Mouse (Mus musculus): ENCODE measurements around the gene Gng7. TPM values are rescaled to one million over a fixed set of nuclear protein-coding genes. Genes with fewer than 3 reads are reported as not detected.
"Not testable (repeated sequence)": the region's sequence is repeated elsewhere in the genome, so short reads cannot be mapped to it uniquely, and the experiment has no call there.

Gng7 gene
- total RNA-seq, 2 experiments from 2014 or later = 5.4 to 6.4 TPM

DNA sequence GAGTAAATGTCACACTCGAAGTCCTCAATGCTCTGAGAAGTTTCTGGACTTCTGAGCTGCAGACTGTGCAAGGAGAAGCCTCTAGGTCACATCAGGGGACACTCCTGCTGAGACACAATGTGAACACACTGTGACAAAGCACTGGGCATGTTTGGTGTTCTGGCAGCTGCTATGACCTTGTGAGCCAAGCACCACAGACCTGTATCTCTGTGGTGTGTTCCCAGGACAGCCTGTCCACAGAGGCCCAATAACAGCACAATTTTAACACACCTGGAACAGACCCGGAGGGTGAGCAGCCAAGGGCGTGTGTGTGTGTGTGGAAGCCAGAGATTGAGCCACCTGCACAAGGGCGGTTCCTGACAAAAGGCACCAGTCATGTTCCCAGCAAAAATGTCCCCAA lies 20.1 kb downstream of the Gng7 start:
- no peak for DNase-seq

GRCm38 (mm10) chr10:80993276-80993675 lies 21.5 kb downstream of the Gng7 start:
- DNase-seq = no peak

DNA sequence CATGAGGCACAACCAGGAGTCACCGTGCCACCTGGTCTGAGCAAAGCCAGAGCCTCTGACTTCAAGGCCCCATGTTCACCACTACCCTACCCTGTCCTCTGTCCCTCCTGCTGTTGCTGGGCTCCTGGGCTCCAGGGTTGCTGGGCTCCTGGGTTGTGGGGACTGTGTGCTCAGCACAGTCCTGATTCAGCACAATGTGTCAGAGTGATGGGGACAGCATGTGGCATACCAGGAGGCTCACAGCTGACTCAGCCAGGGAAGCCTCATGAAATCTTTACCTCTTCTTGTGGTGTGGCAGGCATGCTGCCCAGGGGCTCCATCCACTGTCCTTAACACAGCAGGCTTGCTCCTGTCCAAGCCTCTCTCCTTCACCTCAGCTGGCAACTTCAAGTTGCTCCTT lies 22.8 kb downstream of the Gng7 start:
- DNase-seq = no peak

DNA sequence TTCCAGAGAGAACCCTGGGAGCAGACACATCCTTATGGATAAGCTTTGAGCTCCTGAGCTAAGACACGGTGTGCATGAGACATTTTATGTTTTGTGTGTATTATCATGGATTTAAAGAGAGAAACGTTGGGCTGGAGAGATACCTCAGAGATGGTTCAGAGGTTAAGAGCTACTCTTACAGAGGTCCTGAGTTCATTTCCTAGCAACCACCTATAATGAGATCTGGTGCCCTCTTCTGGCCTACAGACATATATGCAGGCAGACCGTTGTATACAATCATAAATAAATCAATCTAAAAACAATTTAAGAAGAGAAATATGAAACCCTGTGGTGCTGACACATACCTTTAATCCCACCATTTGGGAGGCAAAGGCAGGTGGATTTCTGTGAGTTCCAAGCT lies 23.7 kb downstream of the Gng7 start:
- no peak for DNase-seq

DNA sequence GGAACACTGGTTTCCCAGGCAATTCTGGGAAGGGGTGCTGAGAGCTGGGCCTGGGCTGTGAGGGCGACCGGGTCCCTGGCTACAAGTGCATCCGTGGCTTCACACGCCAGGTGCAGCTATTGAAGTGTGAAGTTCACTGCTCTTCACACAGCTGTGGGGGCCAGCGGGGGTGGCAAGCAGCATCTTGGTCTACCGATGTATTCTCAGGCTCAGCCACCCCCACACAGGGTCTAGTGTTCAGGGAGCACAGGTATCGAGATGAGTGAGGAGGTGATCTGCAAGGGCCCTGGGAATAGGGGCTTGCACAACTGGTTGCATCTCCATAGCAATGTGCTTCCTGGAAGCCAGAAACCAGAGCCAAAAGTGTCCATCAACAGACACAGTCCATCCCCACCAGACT lies 24.3 kb downstream of the Gng7 start:
- DNase-seq = no peak

GRCm38 (mm10) chr10:80989854-80990253 lies 24.9 kb downstream of the Gng7 start:
- DNase-seq = not testable (repeated sequence)

GRCm38 (mm10) chr10:80989446-80989845 lies 25.3 kb downstream of the Gng7 start:
- DNase-seq = no peak

DNA sequence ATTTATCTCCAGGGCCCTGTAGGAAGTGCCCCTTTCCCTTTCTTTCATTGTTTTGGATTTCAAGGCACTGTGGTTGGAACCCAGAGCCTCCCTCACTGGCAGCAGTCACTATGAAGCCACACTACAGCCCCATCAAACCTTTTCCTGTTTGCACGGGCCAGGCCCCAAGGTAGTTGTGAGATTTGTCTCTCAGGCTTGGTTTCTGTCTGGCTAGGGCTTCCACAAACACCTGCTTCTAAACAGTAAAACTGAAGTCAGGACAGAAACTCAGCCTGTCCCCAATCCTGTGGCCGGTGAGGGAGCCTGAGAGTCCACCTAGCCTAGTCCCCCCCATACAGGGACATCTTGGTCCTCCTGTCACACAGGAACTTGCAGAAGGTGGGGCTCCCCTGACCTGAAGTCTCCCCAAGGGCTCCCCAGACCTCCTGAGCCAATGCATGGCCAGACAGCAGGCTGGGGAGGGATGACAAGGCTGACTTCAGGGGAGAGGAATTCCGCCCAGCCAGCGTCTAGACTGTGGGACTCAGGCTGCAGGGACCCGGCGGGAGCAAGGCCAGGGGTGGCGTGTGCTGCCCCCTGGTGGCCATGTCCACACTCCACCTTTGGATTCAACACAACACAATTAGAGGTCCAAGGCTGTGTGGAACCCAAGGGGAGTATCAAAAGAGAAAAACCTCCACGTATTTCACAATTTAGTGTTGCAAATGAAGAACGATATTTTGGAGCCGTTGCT lies 26.9 kb downstream of the Gng7 start:
- peak; percentile 93 for DNase-seq

- peak; percentile 66 for DNase-seq
Measured at GRCm38 (mm10) chr10:80986754-80987153, 28.0 kb downstream of the Gng7 start.

- no peak for DNase-seq
Measured at GRCm38 (mm10) chr10:80985970-80986701, 28.6 kb downstream of the Gng7 start.

DNA sequence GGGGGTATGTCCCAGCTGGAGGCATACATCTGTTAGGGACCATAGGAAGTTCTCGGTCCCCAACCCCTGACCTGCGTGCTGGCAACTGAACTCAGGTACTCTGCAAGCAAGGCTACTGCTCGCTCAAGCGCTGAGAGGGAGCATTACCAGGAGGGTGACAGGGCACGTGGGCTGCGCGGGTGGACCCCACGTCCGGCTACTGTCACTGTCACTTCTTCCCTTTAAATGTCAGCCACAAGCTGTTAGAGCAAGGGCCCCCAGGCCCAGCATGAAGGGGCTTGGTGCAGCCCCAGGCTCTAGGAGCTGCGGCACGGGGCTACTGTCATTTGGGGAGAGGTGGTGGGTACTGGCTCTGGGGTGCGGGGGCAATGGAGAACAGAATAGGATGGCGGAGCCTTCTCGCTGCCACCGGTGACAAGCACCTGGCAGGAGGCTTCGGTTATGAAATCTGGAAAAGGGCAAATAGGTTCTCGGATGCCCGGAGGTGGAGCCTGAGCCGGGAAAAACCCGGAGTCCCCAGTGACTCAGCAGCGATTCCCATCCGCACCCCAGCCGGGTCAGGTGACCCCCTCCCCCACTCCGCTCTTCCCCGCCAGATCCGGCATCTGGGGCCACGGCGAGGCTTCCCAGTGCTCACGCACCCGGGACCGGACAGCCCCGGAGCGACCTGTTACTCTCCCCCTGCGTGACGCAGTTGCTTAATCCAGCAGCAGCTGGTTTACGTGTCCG lies 29.3 kb downstream of the Gng7 start:
- peak; percentile 75 for DNase-seq

DNA sequence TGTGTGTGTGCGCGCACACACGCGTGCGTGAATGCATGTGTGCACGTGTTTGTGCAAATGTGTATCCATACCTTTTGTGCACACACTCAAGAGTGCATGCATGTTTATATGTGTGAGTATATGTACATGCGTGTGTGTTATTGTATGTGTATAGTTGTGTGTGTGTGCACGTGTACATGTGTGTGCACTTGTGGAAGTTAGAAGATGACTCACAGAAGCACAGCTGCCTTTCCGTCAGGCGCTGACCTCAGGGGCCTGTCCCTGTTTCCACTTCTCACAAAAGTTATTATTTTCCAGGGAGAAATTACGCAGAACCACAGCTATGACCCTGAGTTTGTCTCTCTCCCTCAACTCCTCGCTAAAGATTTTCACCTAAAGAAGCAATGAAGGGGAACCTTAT lies 30.5 kb downstream of the Gng7 start:
- no peak for DNase-seq

GRCm38 (mm10) chr10:80982381-80982780 lies 32.4 kb downstream of the Gng7 start:
- peak; percentile 72 for DNase-seq

DNA sequence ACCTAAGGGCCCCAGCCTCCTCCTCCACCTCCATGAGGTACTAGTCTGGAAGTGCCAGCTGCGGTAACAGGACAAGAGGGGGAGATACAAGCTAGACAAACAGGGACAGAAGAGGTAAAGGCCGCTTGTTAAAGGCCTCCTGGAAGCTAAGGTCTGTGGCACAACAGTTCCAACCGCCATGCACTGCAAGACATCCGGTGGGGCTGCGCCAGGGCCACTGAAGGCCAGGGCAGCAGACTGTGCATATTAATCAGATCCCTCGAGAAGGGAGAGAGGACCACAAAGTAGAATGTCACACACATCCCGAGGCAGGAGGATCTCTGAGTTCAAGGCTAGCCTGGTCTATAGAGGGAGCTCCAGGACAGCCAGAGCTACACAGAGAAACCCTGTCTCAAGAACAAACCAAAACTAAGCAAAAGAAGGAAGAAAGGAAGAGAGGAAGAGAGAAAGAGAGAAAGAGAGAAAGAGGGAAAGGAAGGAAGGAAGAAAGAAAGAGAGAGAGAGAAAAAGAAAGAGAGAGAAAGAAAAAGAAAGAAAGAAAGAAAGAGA lies 33.1 kb downstream of the Gng7 start:
- no peak for DNase-seq

GRCm38 (mm10) chr10:80975478-80975877 lies 39.3 kb downstream of the Gng7 start:
- no peak for DNase-seq

GRCm38 (mm10) chr10:80973722-80974121 lies 41.0 kb downstream of the Gng7 start:
- no peak for DNase-seq

GRCm38 (mm10) chr10:80972071-80972987 lies 42.4 kb downstream of the Gng7 start:
- DNase-seq = peak; percentile 80

GRCm38 (mm10) chr10:80971533-80971932 lies 43.2 kb downstream of the Gng7 start:
- peak; percentile 69 for DNase-seq

GRCm38 (mm10) chr10:80970159-80970558 lies 44.6 kb downstream of the Gng7 start:
- DNase-seq = no peak

DNA sequence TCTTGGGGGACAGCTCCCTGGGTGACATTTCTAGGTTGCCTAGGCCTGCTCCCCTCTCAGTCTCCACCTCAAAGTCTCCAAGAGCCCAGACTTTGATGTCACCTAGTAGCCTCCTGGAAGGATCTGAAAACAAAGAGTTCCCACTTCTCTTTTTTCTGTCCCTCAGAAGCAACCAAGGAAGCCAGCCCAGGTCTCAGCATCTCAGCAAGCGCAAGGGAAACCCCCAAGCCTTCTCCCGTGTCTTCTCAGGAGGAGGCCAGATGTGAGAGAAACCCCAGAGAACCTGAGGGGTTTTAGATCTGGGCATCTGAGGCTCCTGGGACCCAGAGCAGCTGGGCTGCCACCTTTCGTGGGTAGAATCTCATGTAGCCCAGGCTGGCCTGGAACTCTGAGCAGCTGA lies 45.4 kb downstream of the Gng7 start:
- DNase-seq = no peak

DNA sequence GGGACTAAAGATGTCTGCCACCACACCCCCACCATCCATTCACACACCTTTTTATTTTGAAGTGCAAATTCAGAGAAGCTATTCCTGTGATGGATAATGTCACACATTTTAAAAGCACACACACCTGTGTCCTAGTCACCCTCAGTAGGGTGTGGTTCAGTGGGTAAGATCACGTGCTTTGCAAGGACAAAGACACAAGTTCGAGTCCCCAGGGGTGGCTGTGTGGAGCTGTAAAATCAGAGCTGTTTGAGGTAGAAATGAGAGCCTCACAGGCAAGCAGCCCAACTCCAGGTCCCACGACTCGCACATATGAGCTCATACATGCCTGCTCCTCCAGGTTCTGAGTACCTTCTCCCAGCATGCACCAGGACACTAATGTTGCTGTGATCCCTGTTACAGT lies 46.6 kb downstream of the Gng7 start:
- DNase-seq = no peak
